Mouse (Mus musculus): Measurements from ENCODE around the gene Rbl1.

GRCm38 (mm10) chr2:157141962-157142361, 62.4 kb downstream of the Rbl1 start:
- TF ChIP-seq TAL1 (conservative IDR thresholded peaks at IDR 0.05; ENCODE audit: low read depth, low read length) (no peak), POLR2AphosphoS5 (IDR thresholded peaks at IDR 0.05; ENCODE audit: insufficient replicate concordance, low read depth, low read length) (no peak), CTCF (IDR thresholded peaks at IDR 0.05; ENCODE audit: low read depth, low read length) (no peak), GATA1 (IDR thresholded peaks at IDR 0.05; ENCODE audit: borderline replicate concordance, low read length) (no peak), GATA2 (IDR thresholded peaks at IDR 0.05; ENCODE audit: borderline replicate concordance, low read depth, low read length) (no peak)
